Mouse (Mus musculus) left cerebral cortex, postnatal 14 days (tissue): Measurements from ENCODE around the gene Slc12a7. TPM values are rescaled to one million over a fixed set of nuclear protein-coding genes. Genes with fewer than 3 reads are reported as not detected.

Experiments
- DNase-seq, 2 experiments: peaks; one replicate each; pipeline ENCODE4 v3.0.0; 2021 to 2022; ENCODE audit warnings: low spot score in 2 of 2, mixed read lengths in 1 of 2
- intact Hi-C: fragments of 180-260 bp; cut with DNase I; formaldehyde crosslinking; loops from one replicate; pipeline ENCODE4 v1.15.1; 2025
- total RNA-seq, 2 experiments: library from RNA; stranded (reverse); gene quantifications; 2 replicates each; pipeline ENCODE4 v1.2.3; 2021

Slc12a7 gene
- total RNA-seq, 2 experiments from 2014 or later = 4.9 to 5.4 TPM

- intact Hi-C loops = no loop called here
- DNase-seq = no peak
These were observed 18.4 kb downstream of the Slc12a7 start for GRCm38 (mm10) chr13:73751284-73751683.

- no peak for DNase-seq
- intact Hi-C loops = no loop called here
These were observed 22.9 kb downstream of the Slc12a7 start for GRCm38 (mm10) chr13:73755809-73756208.

- intact Hi-C loops = no loop called here
- no peak for DNase-seq
These were observed 24.0 kb downstream of the Slc12a7 start for GRCm38 (mm10) chr13:73756916-73757315.

- intact Hi-C loops = no loop called here
- DNase-seq = no peak
These were observed 24.5 kb downstream of the Slc12a7 start for GRCm38 (mm10) chr13:73757362-73757761.

GRCm38 (mm10) chr13:73759596-73759995, 26.7 kb downstream of the Slc12a7 start:
- DNase-seq = no peak
- intact Hi-C loops = no loop called here

DNA sequence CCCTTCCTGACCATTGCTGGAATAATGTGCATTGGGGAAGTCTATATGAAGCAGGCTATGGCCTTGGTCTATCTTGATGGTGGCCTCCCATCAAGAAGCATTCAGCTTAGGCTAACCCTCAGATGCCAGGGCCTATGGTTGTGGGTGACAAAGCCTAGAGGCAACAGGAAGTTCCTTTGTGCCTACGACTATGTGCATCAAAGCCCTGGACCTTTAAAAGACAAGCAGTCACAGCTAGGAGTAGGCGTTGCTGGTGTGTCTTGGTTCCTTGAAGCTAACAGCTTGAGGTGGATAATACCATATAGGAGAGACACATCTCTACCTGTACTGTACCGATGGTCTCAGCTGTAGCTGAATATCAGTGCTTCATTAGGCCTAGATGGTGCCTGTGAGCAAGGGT, 27.2 kb downstream of the Slc12a7 start:
- DNase-seq = no peak
- intact Hi-C loops = no loop called here

- intact Hi-C loops = no loop called here
- DNase-seq = no peak
These were observed 30.0 kb downstream of the Slc12a7 start for GRCm38 (mm10) chr13:73762938-73763337.

DNA sequence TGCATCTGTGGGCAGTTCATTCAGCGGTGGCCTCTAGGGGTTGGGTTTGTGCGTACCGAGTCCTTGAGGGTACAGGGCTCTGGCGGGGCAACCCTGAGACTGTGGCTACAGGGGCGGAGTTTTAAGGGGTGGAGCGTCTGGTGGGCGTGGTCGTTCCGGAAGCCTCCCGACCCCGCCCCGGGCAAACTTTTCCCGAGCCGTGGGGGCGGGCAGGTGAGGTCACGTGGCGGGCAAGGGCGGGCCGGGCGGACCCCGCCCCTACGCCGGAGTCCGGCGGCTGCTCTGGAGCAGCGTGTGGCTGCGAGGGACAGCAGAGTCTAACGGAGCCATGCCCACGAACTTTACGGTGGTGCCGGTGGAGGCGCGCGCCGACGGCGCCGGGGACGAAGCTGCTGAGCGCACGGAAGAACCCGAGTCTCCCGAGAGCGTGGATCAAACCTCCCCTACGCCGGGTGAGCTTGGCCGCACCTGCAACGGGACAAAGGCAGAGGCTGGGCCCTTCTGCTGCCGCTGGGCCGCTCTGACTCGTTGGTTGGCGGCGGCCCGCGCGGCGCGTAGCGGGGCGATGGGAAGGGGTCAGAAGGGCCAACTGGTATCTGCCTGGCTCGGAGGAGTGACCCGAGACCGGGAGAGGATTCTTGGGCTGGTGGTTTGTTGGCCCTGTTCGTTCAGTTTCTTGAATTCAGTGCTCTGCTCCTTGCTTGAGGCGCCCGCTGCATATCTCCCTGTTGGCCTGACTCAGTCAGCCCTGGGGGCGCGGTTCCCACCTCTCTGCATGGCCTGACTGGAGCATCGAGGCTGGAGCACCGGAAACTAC, 30.8 kb downstream of the Slc12a7 start:
- DNase-seq = peak in 1 of 2 experiments; percentile 45
- intact Hi-C loops = no loop called here

DNA sequence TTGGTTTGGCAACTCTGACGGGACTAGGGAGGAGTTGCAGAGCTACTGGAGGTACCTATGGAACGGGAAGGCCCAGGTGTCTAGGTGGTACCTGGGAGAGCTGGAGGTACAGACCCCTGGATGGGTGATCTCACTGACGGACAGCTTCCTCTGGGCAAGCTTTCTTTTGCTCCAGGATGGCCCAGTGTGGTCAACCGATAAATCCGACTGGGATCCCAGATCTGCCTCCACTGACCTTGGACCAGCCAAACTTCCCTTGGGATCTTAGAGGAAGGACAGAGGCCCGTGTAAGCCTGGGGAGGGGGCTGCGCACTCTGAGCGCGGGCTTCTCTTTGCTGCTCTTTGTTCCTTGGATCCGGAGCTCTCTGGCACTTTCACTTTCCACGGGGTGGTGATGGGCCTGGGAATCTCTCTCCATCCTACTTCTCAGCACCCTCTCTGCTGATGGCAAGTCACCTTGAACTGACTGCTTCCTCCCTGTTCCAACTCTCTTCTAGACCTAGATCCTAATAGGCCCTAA, 31.4 kb downstream of the Slc12a7 start:
- DNase-seq = no peak
- intact Hi-C loops = no loop called here

DNA sequence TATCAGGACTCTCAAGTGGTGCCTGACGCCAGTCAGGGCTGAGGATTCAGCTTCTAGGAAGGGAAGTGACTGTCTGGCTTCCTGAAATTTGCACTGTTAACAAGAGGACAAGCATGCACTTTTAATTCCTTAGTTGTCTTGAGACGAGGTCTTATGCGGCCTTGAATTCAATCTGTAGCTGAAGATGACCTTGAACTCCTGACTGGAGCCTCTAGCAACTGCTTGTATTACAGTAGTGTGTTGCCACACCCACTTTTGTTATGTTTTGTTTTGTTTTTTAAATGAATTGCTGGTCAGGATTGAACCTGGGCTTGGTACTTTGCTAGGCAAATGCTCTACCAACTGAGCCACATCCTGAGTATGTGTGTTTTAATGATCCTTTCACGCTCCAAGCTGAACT, 32.5 kb downstream of the Slc12a7 start:
- no peak for DNase-seq
- intact Hi-C loops = no loop called here

GRCm38 (mm10) chr13:73767224-73767623, 34.3 kb downstream of the Slc12a7 start:
- no peak for DNase-seq
- intact Hi-C loops = no loop called here

DNA sequence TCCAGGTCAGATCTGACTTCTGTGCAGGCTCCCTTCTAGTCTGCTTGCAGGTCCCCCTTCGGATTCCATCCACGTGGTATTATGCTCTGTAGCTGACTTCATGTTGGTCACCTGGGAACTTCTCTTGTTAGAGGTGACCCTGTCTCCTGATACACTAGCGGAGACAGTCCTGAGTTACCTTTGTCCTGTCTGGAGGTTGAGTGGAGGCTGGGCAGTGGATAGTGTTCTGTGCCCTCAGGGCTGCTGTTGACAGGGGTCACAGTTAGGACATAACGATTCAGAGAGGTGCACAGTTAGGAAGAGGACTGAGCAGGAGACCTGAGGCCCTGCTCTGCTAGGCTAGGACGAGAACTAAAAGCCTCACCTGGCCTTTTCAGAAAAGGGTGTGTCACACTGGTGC, 34.9 kb downstream of the Slc12a7 start:
- DNase-seq = no peak
- intact Hi-C loops = no loop called here

- intact Hi-C loops = no loop called here
- DNase-seq = no peak
These were observed 35.4 kb downstream of the Slc12a7 start for GRCm38 (mm10) chr13:73768311-73768710.

- intact Hi-C loops = no loop called here
- DNase-seq = no peak
These were observed 37.2 kb downstream of the Slc12a7 start for GRCm38 (mm10) chr13:73769916-73770682.

- no peak for DNase-seq
- intact Hi-C loops = no loop called here
These were observed 38.2 kb downstream of the Slc12a7 start for GRCm38 (mm10) chr13:73771131-73771530.

DNA sequence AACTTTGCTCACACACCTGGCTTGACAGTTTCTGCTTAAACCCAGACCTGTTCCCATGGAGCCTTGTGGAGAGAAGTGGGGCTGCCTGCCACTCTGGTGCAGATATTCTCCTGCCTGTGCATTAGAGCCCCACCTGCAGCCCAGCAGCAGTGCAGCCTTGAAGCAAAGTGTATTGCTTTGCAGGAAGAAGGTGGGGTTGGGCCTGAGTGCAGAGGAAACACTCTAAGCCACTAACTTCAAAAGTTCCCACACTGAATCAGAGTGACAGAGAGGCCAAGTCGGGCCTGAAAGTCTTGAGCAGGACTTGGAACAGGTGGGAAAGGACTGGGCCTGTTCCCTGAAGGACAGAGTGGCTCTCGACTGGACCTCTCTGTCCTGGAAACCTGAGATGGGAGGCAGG, 39.8 kb downstream of the Slc12a7 start:
- DNase-seq = no peak
- intact Hi-C loops = no loop called here

GRCm38 (mm10) chr13:73773519-73774205, 40.8 kb downstream of the Slc12a7 start:
- intact Hi-C loops = no loop called here
- DNase-seq = no peak

- DNase-seq = no peak
- intact Hi-C loops = no loop called here
These were observed 42.9 kb downstream of the Slc12a7 start for GRCm38 (mm10) chr13:73775786-73776185.

GRCm38 (mm10) chr13:73777578-73777977, 44.7 kb downstream of the Slc12a7 start:
- no peak for DNase-seq
- intact Hi-C loops = no loop called here

DNA sequence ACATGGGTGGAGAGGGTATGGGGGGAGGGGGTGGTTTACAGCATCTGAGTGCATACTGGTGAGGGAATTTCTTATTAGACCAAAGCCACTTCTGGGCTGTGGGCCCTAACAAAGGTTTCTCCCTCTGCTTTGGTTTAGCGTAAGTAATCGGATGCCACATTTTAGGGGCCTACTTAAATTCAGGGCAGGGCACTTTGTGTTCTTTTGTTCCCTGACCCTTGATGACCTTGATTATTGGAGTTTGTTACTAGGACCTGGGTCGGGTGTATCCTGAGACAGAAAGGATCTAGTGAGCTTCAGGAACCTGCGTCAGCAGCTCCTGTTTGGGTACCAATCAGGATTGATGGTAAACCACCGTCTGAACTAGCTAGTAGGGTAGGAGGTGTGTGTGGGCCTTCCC, 49.6 kb downstream of the Slc12a7 start:
- intact Hi-C loops = no loop called here

More for the DNA sequence above, 49.6 kb downstream of the Slc12a7 start:
- DNase-seq = no peak
